Mouse (Mus musculus): ENCODE results near the gene Acsf3.

The Acsf3 gene

GRCm38 (mm10) chr8:122762731-122763266 lies 12.5 kb upstream of the Acsf3 start:
- DNase-seq (ENCODE audit: low spot score in 2 of 2): peak; percentile 23 to 24

- peak; percentile 35 to 54 for DNase-seq (ENCODE audit: low spot score in 2 of 2)
Observed at GRCm38 (mm10) chr8:122763267-122763738, 12.0 kb upstream of the Acsf3 start.

- DNase-seq (ENCODE audit: low spot score in 2 of 2): no peak
Observed at GRCm38 (mm10) chr8:122764790-122765474, 10.4 kb upstream of the Acsf3 start.

- DNase-seq (ENCODE audit: low spot score in 2 of 2): no peak
Observed at GRCm38 (mm10) chr8:122766189-122766588, 9.1 kb upstream of the Acsf3 start.

- no peak for DNase-seq (ENCODE audit: low spot score in 2 of 2)
Observed at GRCm38 (mm10) chr8:122766647-122767200, 8.6 kb upstream of the Acsf3 start.

- DNase-seq (ENCODE audit: low spot score in 2 of 2): no peak
Observed at GRCm38 (mm10) chr8:122767229-122767628, 8.1 kb upstream of the Acsf3 start.

- no peak for DNase-seq (ENCODE audit: low spot score in 2 of 2)
Observed at GRCm38 (mm10) chr8:122769251-122770058, 5.8 kb upstream of the Acsf3 start.

- DNase-seq (ENCODE audit: low spot score in 2 of 2): peak; percentile 19 to 29
Observed at GRCm38 (mm10) chr8:122772431-122773060, 2.7 kb upstream of the Acsf3 start.

- no peak for DNase-seq (ENCODE audit: low spot score in 2 of 2)
Observed at GRCm38 (mm10) chr8:122777701-122778100, 2.4 kb downstream of the Acsf3 start.

GRCm38 (mm10) chr8:122778703-122779239 lies 3.5 kb downstream of the Acsf3 start:
- no peak for DNase-seq (ENCODE audit: low spot score in 2 of 2)

GRCm38 (mm10) chr8:122779255-122779654 lies 4.0 kb downstream of the Acsf3 start:
- no peak for DNase-seq (ENCODE audit: low spot score in 2 of 2)

GRCm38 (mm10) chr8:122784756-122785155 lies 9.5 kb downstream of the Acsf3 start:
- no peak for DNase-seq (ENCODE audit: low spot score in 2 of 2)

- DNase-seq (ENCODE audit: low spot score in 2 of 2): no peak
Observed at GRCm38 (mm10) chr8:122789796-122790195, 14.5 kb downstream of the Acsf3 start.

GRCm38 (mm10) chr8:122793375-122794174 lies 18.3 kb downstream of the Acsf3 start:
- no peak for DNase-seq (ENCODE audit: low spot score in 2 of 2)

GRCm38 (mm10) chr8:122794175-122794454 lies 18.8 kb downstream of the Acsf3 start:
- DNase-seq (ENCODE audit: low spot score in 2 of 2): no peak

- no peak for DNase-seq (ENCODE audit: low spot score in 2 of 2)
Observed at GRCm38 (mm10) chr8:122803906-122804761, 28.8 kb downstream of the Acsf3 start.

- DNase-seq (ENCODE audit: low spot score in 2 of 2): no peak
Observed at GRCm38 (mm10) chr8:122805349-122805748, 30.1 kb downstream of the Acsf3 start.

GRCm38 (mm10) chr8:122806956-122807538 lies 31.8 kb downstream of the Acsf3 start:
- DNase-seq (ENCODE audit: low spot score in 2 of 2): no peak

- DNase-seq (ENCODE audit: low spot score in 2 of 2): no peak
Observed at GRCm38 (mm10) chr8:122807907-122808306, 32.6 kb downstream of the Acsf3 start.

- no peak for DNase-seq (ENCODE audit: low spot score in 2 of 2)
Observed at GRCm38 (mm10) chr8:122810376-122810775, 35.1 kb downstream of the Acsf3 start.

Measured in spleen, postnatal 36 days (tissue).